Mouse (Mus musculus): ENCODE measurements at regions not wholly inside any gene's neighbourhood (a gene's known extent, or its start where the extent isn't known, plus 50 kb on each side); places are given as distances from the start of the nearest gene placed in this dataset.

DNA sequence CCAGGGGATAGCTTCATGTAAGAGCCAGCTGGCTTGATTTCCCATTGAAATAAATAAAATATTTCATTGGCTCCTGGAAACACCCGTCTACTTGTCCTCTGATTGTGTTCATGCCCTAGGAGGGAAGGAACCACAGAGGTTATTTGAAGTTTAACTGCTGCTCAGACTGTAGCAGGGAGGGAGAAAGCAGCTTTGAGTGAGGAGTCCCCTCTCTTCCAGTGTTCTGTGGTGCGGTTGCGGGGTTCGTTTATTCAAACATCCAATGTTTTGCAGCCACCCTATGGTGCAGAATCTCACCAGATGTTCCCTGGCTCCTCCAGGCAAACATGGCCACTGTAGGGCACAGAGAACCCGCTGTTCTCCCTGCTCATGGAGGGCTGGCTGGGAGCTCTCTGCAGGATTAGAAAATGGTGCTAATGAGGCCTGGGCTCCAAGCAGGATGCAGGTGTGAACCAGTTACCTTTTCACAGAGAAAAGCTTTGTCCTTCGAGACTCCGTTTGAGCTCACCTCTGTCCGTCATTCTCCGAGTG is 390.7 kb downstream of the Gpat3 start:
- Histone ChIP-seq H3K4me3 (no peak overlapping the region), H3K9me3 (no peaks in the 10 kb centered on the region), H3K4me1 (replicated peaks) (no peaks in the 10 kb centered on the region), H3K27me3 (ENCODE audit: insufficient read depth, poor library complexity, severe bottlenecking) (no peaks in the 10 kb centered on the region), H3K36me3 (no peaks in the 10 kb centered on the region), H3K27ac (no peak overlapping the region)
- 79% methylated on average over 9 of the region's 9 CpGs for WGBS
- no peak for DNase-seq (ENCODE audit: low spot score)

DNA sequence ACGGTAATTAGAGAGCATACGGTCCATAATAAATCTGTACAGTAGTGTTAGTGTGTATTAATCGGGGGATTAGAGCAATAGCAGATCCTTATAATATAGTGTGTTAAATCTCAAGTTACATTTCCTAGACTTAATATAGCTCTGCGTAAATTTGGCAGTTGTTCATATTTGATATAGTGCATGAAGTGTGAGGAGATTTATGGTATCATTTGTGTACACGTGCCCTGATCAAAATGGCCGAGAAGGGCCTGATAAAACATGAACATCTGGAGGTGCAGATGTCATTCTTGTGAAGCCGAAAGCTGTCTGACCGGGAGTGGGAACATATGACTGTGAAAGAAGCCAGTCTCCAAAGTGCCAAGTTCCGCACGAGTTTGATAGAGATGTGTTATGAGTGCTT is 376.9 kb downstream of the Gpat3 start:
- Histone ChIP-seq H3K27ac (no peak overlapping the region), H3K36me3 (no peaks in the 10 kb centered on the region), H3K9me3 (no peaks in the 10 kb centered on the region), H3K27me3 (ENCODE audit: insufficient read depth, poor library complexity, severe bottlenecking) (no peaks in the 10 kb centered on the region), H3K4me3 (no peak overlapping the region), H3K4me1 (replicated peaks) (no peaks in the 10 kb centered on the region)
- no peak for DNase-seq (ENCODE audit: low spot score)
- 94% methylated on average over 10 of the region's 10 CpGs for WGBS

GRCm38 (mm10) chr5:101218082-101218481 is 372.6 kb downstream of the Gpat3 start:
- H3K9me3 ChIP-seq, result no peaks in the 10 kb centered on the region
- 93% methylated on average over 3 of the region's 3 CpGs for WGBS
- H3K36me3 ChIP-seq, result no peaks in the 10 kb centered on the region
- no peak for DNase-seq (ENCODE audit: low spot score)
- H3K4me3 ChIP-seq, result no peak overlapping the region
- no peaks in the 10 kb centered on the region for H3K27me3 ChIP-seq (ENCODE audit: insufficient read depth, poor library complexity, severe bottlenecking)
- no peaks in the 10 kb centered on the region for H3K4me1 ChIP-seq (replicated peaks)
- H3K27ac ChIP-seq, result no peak overlapping the region

GRCm38 (mm10) chr5:101216837-101217571 is 371.5 kb downstream of the Gpat3 start:
- Histone ChIP-seq H3K9me3 (no peaks in the 10 kb centered on the region), H3K4me3 (no peak overlapping the region), H3K27ac (no peak overlapping the region), H3K27me3 (ENCODE audit: insufficient read depth, poor library complexity, severe bottlenecking) (no peaks in the 10 kb centered on the region), H3K36me3 (no peaks in the 10 kb centered on the region), H3K4me1 (replicated peaks) (no peaks in the 10 kb centered on the region)
- WGBS, result 88% methylated on average over 10 of the region's 10 CpGs
- no peak for DNase-seq (ENCODE audit: low spot score)

GRCm38 (mm10) chr5:101211974-101212373 is 366.5 kb downstream of the Gpat3 start:
- Histone ChIP-seq H3K4me3 (no peak overlapping the region), H3K9me3 (no peaks in the 10 kb centered on the region), H3K36me3 (no peaks in the 10 kb centered on the region), H3K27ac (no peak overlapping the region), H3K27me3 (ENCODE audit: insufficient read depth, poor library complexity, severe bottlenecking) (no peaks in the 10 kb centered on the region), H3K4me1 (replicated peaks) (no peaks in the 10 kb centered on the region)
- DNase-seq (ENCODE audit: low spot score), result no peak
- WGBS, result 94% methylated on average over 4 of the region's 4 CpGs

DNA sequence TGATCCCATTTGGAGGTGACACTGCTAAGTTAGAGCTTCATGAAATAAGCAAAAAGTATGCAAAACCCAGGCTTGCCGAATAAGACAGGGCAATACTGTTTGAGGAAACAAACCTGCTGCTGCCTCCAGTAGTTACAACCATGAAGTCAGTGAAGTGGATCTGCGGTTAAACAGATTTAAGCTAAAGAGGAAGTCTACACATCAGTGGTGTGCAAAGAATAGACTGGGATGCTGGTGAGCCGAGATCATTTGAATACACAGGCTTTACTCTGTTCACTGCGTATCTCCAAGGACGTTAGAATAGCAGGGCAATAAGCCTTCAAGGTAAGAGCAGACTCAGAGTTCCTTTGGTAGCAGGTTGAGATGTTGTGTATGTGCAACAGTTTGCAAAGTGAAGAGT is 362.6 kb downstream of the Gpat3 start:
- DNase-seq (ENCODE audit: low spot score), result no peak
- Histone ChIP-seq H3K27me3 (ENCODE audit: insufficient read depth, poor library complexity, severe bottlenecking) (no peaks in the 10 kb centered on the region), H3K36me3 (no peaks in the 10 kb centered on the region), H3K9me3 (peaks cover 10% of the 10 kb centered on the region; the same call in 1 of the 2 replicates), H3K4me1 (replicated peaks) (no peaks in the 10 kb centered on the region), H3K4me3 (no peak overlapping the region), H3K27ac (no peak overlapping the region)
- WGBS, result 90% methylated on average over 5 of the region's 5 CpGs

DNA sequence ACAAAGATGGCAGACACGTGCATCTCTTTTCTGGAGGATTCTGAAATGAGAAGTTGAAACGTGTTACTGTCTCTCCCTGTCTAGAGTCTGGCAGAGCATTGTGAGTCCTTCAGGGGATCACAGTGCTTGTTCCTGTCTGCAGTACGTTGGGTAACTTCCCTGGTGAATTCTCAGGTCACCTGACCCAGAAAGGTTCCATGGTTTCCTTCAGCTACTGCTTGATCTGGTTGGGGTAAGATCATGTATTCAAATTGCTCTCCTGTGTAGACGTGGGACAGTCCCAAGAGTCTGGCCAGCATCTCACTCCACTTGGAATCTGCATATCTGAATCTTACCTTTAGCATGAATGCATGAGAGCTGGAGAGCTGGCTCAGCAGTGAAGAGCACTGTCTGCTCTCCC is 350.0 kb downstream of the Gpat3 start:
- Histone ChIP-seq H3K9me3 (no peaks in the 10 kb centered on the region), H3K36me3 (no peaks in the 10 kb centered on the region), H3K27ac (no peak overlapping the region), H3K4me1 (replicated peaks) (no peaks in the 10 kb centered on the region), H3K27me3 (ENCODE audit: insufficient read depth, poor library complexity, severe bottlenecking) (no peaks in the 10 kb centered on the region), H3K4me3 (no peak overlapping the region)
- no peak for DNase-seq (ENCODE audit: low spot score)
- 83% methylated on average over 4 of the region's 4 CpGs for WGBS

GRCm38 (mm10) chr5:101190976-101191375 is 345.5 kb downstream of the Gpat3 start:
- WGBS, result 89% methylated on average over 2 of the region's 2 CpGs
- no peak for DNase-seq (ENCODE audit: low spot score)
- peaks cover 7% of the 10 kb centered on the region; the same call in 1 of the 2 replicates for H3K4me1 ChIP-seq (replicated peaks)
- H3K27ac ChIP-seq, result no peak overlapping the region
- no peak overlapping the region for H3K4me3 ChIP-seq
- H3K36me3 ChIP-seq, result no peaks in the 10 kb centered on the region
- H3K27me3 ChIP-seq (ENCODE audit: insufficient read depth, poor library complexity, severe bottlenecking), result no peaks in the 10 kb centered on the region
- H3K9me3 ChIP-seq, result no peaks in the 10 kb centered on the region

GRCm38 (mm10) chr5:101173183-101173582 is 327.7 kb downstream of the Gpat3 start:
- Histone ChIP-seq H3K27me3 (ENCODE audit: insufficient read depth, poor library complexity, severe bottlenecking) (no peaks in the 10 kb centered on the region), H3K27ac (no peak overlapping the region), H3K4me1 (replicated peaks) (no peaks in the 10 kb centered on the region), H3K4me3 (no peak overlapping the region), H3K9me3 (no peaks in the 10 kb centered on the region), H3K36me3 (no peaks in the 10 kb centered on the region)
- WGBS, result 90% methylated on average over 9 of the region's 9 CpGs
- DNase-seq (ENCODE audit: low spot score), result no peak

GRCm38 (mm10) chr5:101172782-101173181 is 327.3 kb downstream of the Gpat3 start:
- Histone ChIP-seq H3K27me3 (ENCODE audit: insufficient read depth, poor library complexity, severe bottlenecking) (no peaks in the 10 kb centered on the region), H3K36me3 (no peaks in the 10 kb centered on the region), H3K4me3 (no peak overlapping the region), H3K9me3 (no peaks in the 10 kb centered on the region), H3K4me1 (replicated peaks) (no peaks in the 10 kb centered on the region), H3K27ac (no peak overlapping the region)
- WGBS, result 89% methylated on average over 10 of the region's 10 CpGs
- no peak for DNase-seq (ENCODE audit: low spot score)

- Histone ChIP-seq H3K27ac (no peak overlapping the region), H3K4me3 (no peak overlapping the region), H3K27me3 (ENCODE audit: insufficient read depth, poor library complexity, severe bottlenecking) (no peaks in the 10 kb centered on the region), H3K9me3 (no peaks in the 10 kb centered on the region), H3K36me3 (no peaks in the 10 kb centered on the region), H3K4me1 (replicated peaks) (no peaks in the 10 kb centered on the region)
- no peak for DNase-seq (ENCODE audit: low spot score)
- 86% methylated on average over 2 of the region's 2 CpGs for WGBS
These were observed 323.6 kb downstream of the Gpat3 start for GRCm38 (mm10) chr5:101169074-101169473.

- 64% methylated on average over 8 of the region's 8 CpGs for WGBS
- no peak overlapping the region for H3K4me3 ChIP-seq
- H3K27me3 ChIP-seq (ENCODE audit: insufficient read depth, poor library complexity, severe bottlenecking), result no peaks in the 10 kb centered on the region
- H3K4me1 ChIP-seq (replicated peaks), result no peaks in the 10 kb centered on the region
- no peak overlapping the region for H3K27ac ChIP-seq
- no peaks in the 10 kb centered on the region for H3K9me3 ChIP-seq
- H3K36me3 ChIP-seq, result no peaks in the 10 kb centered on the region
- DNase-seq (ENCODE audit: low spot score), result no peak
These were observed 318.2 kb downstream of the Gpat3 start for GRCm38 (mm10) chr5:101163624-101164213.

DNA sequence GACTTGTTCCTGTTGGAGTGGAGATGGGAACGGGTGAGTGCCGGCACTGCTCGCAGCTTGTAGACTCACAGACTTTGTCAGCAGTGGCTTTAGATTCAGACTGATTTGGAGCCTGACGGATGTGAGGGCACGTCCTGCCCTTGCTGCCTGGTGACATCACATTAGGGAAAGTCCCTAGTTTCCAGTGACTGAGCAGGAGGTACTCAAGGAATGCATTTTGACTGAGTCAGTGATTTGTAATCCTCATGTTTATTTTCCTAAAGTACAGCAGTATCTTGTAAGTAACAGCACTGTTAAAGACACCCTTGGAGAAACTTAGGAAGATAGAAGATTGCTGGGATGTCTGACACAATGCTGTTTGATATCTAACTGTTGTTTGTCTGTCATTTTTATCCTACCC is 317.6 kb downstream of the Gpat3 start:
- H3K4me3 ChIP-seq, result no peak overlapping the region
- H3K36me3 ChIP-seq, result no peaks in the 10 kb centered on the region
- H3K4me1 ChIP-seq (replicated peaks), result no peaks in the 10 kb centered on the region
- no peaks in the 10 kb centered on the region for H3K9me3 ChIP-seq
- H3K27me3 ChIP-seq (ENCODE audit: insufficient read depth, poor library complexity, severe bottlenecking), result no peaks in the 10 kb centered on the region
- H3K27ac ChIP-seq, result no peak overlapping the region
- 49% methylated on average over 5 of the region's 5 CpGs for WGBS
- DNase-seq (ENCODE audit: low spot score), result no peak
